Mouse (Mus musculus): ENCODE results near the gene Snrpb2. TPM values are rescaled to one million over a fixed set of nuclear protein-coding genes. Genes with fewer than 3 reads are reported as not detected.

Gene Snrpb2
- polyA plus RNA-seq, 1 experiment from 2014 or later, result 35.5 TPM

DNA sequence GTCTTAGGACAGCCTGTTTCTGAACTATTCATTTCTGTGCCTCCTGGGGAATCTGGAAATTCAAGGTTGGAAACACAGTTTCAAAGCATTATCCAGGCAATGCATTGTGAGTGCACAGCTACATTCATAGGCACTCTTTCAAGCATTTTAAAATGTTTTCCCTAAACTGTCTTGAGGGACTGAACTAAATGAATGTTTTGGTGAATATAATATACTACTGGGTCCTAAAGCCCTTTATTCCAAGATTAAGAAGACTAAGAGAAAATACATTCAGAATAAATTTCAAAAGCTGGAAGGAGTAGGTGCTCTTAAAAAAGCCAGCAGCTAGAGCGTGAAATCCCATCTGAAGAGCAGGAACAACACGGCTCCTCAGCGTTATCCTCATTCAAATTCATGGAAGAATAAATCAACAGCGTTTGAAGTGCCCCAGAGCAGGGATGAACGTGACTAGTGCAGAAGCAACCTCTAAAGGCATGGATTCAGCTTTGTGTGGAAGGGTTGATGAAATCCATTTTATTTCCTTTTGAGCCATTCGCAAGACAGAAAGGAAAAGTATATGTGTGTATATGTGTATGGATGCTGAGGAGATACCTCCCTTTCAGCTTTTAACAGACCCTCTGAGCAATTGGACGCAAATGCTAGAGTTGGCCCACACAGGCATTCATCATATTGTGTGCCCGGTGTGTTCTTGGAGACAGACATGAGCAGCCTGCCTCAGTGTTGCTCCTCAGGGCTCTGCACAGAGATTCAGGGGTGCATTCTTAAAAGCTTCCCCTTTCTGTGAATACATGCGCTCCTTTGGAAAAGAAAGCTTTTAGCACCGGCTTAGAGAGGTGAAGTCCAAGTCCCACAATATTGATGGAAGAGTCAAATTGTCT, 30.2 kb upstream of the Snrpb2 start:
- Histone ChIP-seq H3K27me3 (ENCODE audit: control insufficient read depth, insufficient read depth, low read length) (no peaks in the 10 kb centered on the region; the same call in 1 of the 2 replicates), H3K27ac (ENCODE audit: low read length) (no peak overlapping the region), H3K4me3 (ENCODE audit: low read length) (no peak overlapping the region), H3K4me2 (ENCODE audit: low read depth, low read length) (no peak overlapping the region), H3K4me1 (ENCODE audit: control insufficient read depth, insufficient read depth, low read length) (no peaks in the 10 kb centered on the region), H3K36me3 (ENCODE audit: control insufficient read depth, insufficient read depth) (no peaks in the 10 kb centered on the region), H3K9ac (ENCODE audit: low read length) (no peak overlapping the region), H3K9me3 (replicated peaks; ENCODE audit: control insufficient read depth, low read length) (no peaks in the 10 kb centered on the region)
- ATAC-seq (replicated peaks; ENCODE audit: extremely low read depth, insufficient read depth, low FRiP score), result no peak
- 76% methylated on average over 10 of the region's 10 CpGs for WGBS

DNA sequence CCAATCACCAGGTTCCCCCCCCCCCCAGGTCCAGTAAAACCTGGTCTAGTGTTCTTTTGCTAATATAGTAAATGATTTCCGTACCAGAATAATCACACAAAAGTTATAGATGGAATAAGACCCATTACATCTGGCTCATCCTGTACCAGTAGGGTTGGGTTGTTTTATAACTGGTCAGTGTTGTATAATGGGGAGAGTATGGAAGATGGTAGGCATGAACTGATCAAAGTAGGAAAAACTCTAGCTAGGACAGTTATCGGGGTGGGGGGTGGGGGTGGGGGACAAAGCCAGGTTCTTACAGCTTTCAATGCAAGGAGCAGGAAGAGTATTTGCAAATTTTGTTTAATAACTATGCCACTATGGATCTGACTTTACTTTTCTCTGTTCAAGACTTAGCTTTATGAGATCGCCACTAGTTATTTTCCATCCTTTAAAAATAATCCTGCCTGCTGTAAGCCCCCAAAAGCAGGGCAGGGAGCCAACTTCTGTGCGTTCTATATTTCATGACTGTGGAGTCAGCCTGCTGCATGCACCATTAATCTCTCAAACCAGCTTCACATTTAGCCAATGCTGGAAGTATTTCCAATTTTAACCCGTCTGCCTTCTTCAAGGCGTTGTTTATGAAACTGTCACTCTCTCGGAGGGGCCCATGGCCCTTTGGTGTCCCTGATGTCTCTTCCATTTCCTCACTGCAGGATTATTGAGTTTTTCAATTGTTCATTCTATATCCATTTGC, 28.3 kb upstream of the Snrpb2 start:
- H3K27me3 ChIP-seq (ENCODE audit: control insufficient read depth, insufficient read depth, low read length), result no peaks in the 10 kb centered on the region; the same call in 1 of the 2 replicates
- H3K36me3 ChIP-seq (ENCODE audit: control insufficient read depth, insufficient read depth), result no peaks in the 10 kb centered on the region
- no peak overlapping the region for H3K27ac ChIP-seq (ENCODE audit: low read length)
- H3K9ac ChIP-seq (ENCODE audit: low read length), result no peak overlapping the region
- no peaks in the 10 kb centered on the region for H3K4me1 ChIP-seq (ENCODE audit: control insufficient read depth, insufficient read depth, low read length)
- no peaks in the 10 kb centered on the region for H3K9me3 ChIP-seq (replicated peaks; ENCODE audit: control insufficient read depth, low read length)
- WGBS, result 70% methylated on average over 7 of the region's 7 CpGs
- ATAC-seq (replicated peaks; ENCODE audit: extremely low read depth, insufficient read depth, low FRiP score), result no peak
- H3K4me2 ChIP-seq (ENCODE audit: low read depth, low read length), result 0 out of 2 replicates have a peak overlapping the region, but pooled peaks have one; percentile 10
- no peak overlapping the region for H3K4me3 ChIP-seq (ENCODE audit: low read length)

DNA sequence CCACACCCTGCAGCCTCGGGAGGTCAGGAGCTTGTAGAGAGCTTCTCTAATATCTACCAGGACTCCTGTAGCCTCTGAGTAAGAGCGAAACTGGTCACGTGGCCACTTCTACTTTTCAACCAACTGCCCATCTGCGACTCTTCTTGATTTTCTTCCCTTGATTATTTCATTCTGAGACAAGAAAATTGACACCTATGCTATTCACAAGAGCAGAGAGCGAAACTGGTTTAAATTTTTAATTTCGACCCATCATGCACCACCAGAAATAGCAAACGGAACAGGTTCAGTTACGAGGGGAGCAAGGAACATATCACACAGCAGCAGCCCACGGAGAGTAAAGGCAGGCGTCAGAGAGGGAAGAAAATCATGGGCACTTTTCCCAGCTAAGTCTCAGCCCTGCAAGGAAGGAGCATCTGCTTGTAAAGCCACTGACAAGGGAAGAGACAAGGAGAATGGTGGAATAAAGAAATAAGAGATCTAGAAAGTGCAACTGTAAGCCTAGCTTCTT, 27.7 kb upstream of the Snrpb2 start:
- Histone ChIP-seq H3K36me3 (ENCODE audit: control insufficient read depth, insufficient read depth) (no peaks in the 10 kb centered on the region), H3K4me3 (ENCODE audit: low read length) (no peak overlapping the region)
- ATAC-seq (replicated peaks; ENCODE audit: extremely low read depth, insufficient read depth, low FRiP score), result no peak

DNA sequence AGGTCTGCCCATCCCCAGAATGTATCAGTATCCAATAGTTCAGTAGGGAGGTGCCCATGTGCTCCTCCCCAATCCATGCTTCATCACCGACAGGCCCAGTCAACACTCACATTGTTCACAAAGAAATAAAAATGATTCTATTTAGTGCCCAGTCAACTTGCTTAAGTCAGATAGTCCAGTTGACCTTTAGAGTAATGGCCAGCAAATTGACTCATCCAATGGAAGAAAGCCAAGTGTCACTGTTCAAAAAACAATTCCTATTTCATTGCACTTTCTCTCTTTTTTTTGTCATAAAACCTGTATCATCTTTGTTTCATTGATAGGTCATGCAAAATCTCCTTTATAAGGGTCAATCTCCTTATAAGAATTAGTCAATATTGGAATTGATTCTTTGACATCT, 21.2 kb upstream of the Snrpb2 start:
- Histone ChIP-seq H3K4me1 (ENCODE audit: control insufficient read depth, insufficient read depth, low read length) (no peaks in the 10 kb centered on the region), H3K9me3 (replicated peaks; ENCODE audit: control insufficient read depth, low read length) (no peaks in the 10 kb centered on the region), H3K4me2 (ENCODE audit: low read depth, low read length) (no peak overlapping the region), H3K27me3 (ENCODE audit: control insufficient read depth, insufficient read depth, low read length) (no peaks in the 10 kb centered on the region), H3K27ac (ENCODE audit: low read length) (no peak overlapping the region), H3K9ac (ENCODE audit: low read length) (no peak overlapping the region), H3K4me3 (ENCODE audit: low read length) (no peak overlapping the region), H3K36me3 (ENCODE audit: control insufficient read depth, insufficient read depth) (no peaks in the 10 kb centered on the region)
- 85% methylated on average over 1 of the region's 1 CpGs for WGBS
- ATAC-seq (replicated peaks; ENCODE audit: extremely low read depth, insufficient read depth, low FRiP score), result no peak

More for the DNA sequence above, 27.7 kb upstream of the Snrpb2 start:
- H3K4me1 ChIP-seq (ENCODE audit: control insufficient read depth, insufficient read depth, low read length), result no peaks in the 10 kb centered on the region
- no peak overlapping the region for H3K9ac ChIP-seq (ENCODE audit: low read length)
- no peaks in the 10 kb centered on the region for H3K9me3 ChIP-seq (replicated peaks; ENCODE audit: control insufficient read depth, low read length)
- 64% methylated on average over 10 of the region's 10 CpGs for WGBS
- 0 out of 2 replicates have a peak overlapping the region, but pooled peaks have one; percentile 10 for H3K4me2 ChIP-seq (ENCODE audit: low read depth, low read length)
- H3K27me3 ChIP-seq (ENCODE audit: control insufficient read depth, insufficient read depth, low read length), result no peaks in the 10 kb centered on the region; the same call in 1 of the 2 replicates
- H3K27ac ChIP-seq (ENCODE audit: low read length), result no peak overlapping the region

DNA sequence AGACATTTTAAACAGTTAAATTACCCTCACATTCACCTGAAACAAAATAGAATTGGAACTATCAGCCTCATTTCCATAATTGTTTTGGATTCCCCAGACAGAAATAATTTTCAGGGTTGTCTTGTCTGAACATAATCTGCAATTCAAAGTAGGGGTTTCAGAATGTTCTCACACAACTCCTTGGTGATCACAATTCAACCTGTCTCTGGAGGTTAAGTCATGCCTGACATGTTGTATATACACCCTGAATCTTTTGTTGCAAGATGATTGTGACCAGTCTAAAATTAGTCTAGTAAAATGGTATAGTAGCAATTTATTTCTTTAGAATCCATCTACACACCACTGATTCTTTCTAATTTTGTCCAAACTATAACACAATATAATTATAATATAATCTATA, 7.6 kb upstream of the Snrpb2 start:
- Histone ChIP-seq H3K4me3 (ENCODE audit: low read length) (no peak overlapping the region), H3K9me3 (replicated peaks; ENCODE audit: control insufficient read depth, low read length) (no peaks in the 10 kb centered on the region), H3K4me2 (ENCODE audit: low read depth, low read length) (no peak overlapping the region), H3K36me3 (ENCODE audit: control insufficient read depth, insufficient read depth) (no peaks in the 10 kb centered on the region), H3K9ac (ENCODE audit: low read length) (no peak overlapping the region), H3K4me1 (ENCODE audit: control insufficient read depth, insufficient read depth, low read length) (no peaks in the 10 kb centered on the region), H3K27ac (ENCODE audit: low read length) (no peak overlapping the region), H3K27me3 (ENCODE audit: control insufficient read depth, insufficient read depth, low read length) (no peaks in the 10 kb centered on the region)
- no peak for ATAC-seq (replicated peaks; ENCODE audit: extremely low read depth, insufficient read depth, low FRiP score)

DNA sequence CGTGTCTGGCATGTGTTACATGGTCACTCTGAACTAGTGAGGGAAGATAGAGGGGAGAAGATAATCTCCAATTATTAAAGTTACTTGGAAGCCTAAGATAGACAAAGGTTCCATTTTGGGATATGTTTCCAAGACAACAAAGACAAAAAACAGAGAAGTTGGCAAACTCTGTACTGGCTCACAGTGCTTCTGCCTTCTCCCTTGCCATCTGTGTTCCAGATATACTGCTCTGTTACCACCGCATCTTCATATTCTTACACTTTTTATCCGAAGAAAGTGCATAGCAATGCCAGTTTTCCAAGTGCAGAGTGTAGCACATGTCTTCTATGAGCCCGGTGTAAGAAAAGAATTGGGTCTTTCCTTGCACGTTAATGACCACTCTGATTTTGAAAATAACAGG, 6.1 kb upstream of the Snrpb2 start:
- Histone ChIP-seq H3K36me3 (ENCODE audit: control insufficient read depth, insufficient read depth) (no peaks in the 10 kb centered on the region), H3K27ac (ENCODE audit: low read length) (no peak overlapping the region), H3K4me1 (ENCODE audit: control insufficient read depth, insufficient read depth, low read length) (no peaks in the 10 kb centered on the region), H3K9me3 (replicated peaks; ENCODE audit: control insufficient read depth, low read length) (no peaks in the 10 kb centered on the region), H3K4me2 (ENCODE audit: low read depth, low read length) (no peak overlapping the region), H3K4me3 (ENCODE audit: low read length) (no peak overlapping the region), H3K9ac (ENCODE audit: low read length) (no peak overlapping the region), H3K27me3 (ENCODE audit: control insufficient read depth, insufficient read depth, low read length) (no peaks in the 10 kb centered on the region)
- no peak for ATAC-seq (replicated peaks; ENCODE audit: extremely low read depth, insufficient read depth, low FRiP score)
- WGBS, result 65% methylated on average over 5 of the region's 5 CpGs

DNA sequence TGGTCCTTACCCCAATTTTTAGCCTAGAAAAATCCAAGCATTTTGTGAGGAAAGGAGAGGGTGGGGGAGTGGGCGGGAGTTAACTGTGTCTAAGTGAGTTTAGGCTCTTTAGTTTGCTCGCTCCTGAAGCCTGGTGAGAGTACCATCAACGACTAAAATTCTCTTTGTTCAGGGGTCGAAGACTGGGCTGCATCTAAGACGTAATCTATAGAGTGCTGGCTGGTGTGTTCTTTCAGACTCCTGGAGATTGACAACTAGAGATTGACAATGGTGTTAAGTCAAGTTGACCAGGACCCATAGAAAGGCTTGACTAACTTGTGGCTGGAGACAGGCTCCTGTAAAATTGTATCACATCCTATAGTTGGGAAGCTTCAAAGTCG, 417 bp upstream of the Snrpb2 start:
- Histone ChIP-seq H3K9ac (ENCODE audit: low read length) (peak overlapping the region; percentile 84), H3K36me3 (ENCODE audit: control insufficient read depth, insufficient read depth) (peaks cover 11% of the 10 kb centered on the region; the same call in 1 of the 2 replicates), H3K27me3 (ENCODE audit: control insufficient read depth, insufficient read depth, low read length) (no peaks in the 10 kb centered on the region), H3K27ac (ENCODE audit: low read length) (no peak overlapping the region), H3K4me1 (ENCODE audit: control insufficient read depth, insufficient read depth, low read length) (peaks cover 7% of the 10 kb centered on the region), H3K9me3 (replicated peaks; ENCODE audit: control insufficient read depth, low read length) (no peaks in the 10 kb centered on the region), H3K4me2 (ENCODE audit: low read depth, low read length) (peak overlapping the region; percentile 86), H3K4me3 (ENCODE audit: low read length) (peak overlapping the region; percentile 77)
- 0 out of 2 replicates have a peak, but pooled peaks have one; percentile 2 for ATAC-seq (replicated peaks; ENCODE audit: extremely low read depth, insufficient read depth, low FRiP score)
- WGBS, result 51% methylated on average over 6 of the region's 6 CpGs

DNA sequence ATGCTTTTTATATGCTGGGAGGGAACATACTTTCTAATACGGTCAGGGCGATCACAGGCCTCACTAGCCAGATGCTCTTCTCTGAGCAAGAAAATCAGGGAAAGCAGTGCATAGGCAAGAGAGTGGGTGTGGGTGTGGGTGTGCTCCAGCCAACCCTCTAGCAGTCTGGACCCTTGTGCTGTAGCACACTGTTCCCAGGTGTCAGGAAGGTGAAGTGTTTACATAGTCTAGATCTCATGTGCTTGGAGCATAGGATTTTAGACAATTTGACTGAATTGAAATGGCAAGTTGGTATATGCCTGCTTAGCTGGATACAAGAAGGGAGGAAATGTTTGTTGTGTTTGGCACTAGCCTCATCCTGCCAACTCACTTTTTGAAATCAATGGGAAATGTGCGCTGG, 3.1 kb downstream of the Snrpb2 start:
- H3K4me2 ChIP-seq (ENCODE audit: low read depth, low read length), result no peak overlapping the region
- peaks cover 31% of the 10 kb centered on the region for H3K36me3 ChIP-seq (ENCODE audit: control insufficient read depth, insufficient read depth)
- 77% methylated on average over 3 of the region's 3 CpGs for WGBS
- H3K4me1 ChIP-seq (ENCODE audit: control insufficient read depth, insufficient read depth, low read length), result peaks cover 7% of the 10 kb centered on the region
- H3K9ac ChIP-seq (ENCODE audit: low read length), result no peak overlapping the region
- H3K9me3 ChIP-seq (replicated peaks; ENCODE audit: control insufficient read depth, low read length), result no peaks in the 10 kb centered on the region
- no peaks in the 10 kb centered on the region for H3K27me3 ChIP-seq (ENCODE audit: control insufficient read depth, insufficient read depth, low read length)
- no peak for ATAC-seq (replicated peaks; ENCODE audit: extremely low read depth, insufficient read depth, low FRiP score)
- H3K4me3 ChIP-seq (ENCODE audit: low read length), result no peak overlapping the region
- H3K27ac ChIP-seq (ENCODE audit: low read length), result peak overlapping the region; percentile 27; the same call in 1 of the 2 replicates
